Mouse (Mus musculus) heart, adult 2 months (tissue): ENCODE results near the gene Mypn. TPM values are rescaled to one million over a fixed set of nuclear protein-coding genes. Genes with fewer than 3 reads are reported as not detected.
A peak's percentile ranks its signal among the peaks of the same experiment; 100 is the strongest.

Source experiments
- DNase-seq, 2 experiments: peaks; one replicate each; pipeline ENCODE4 v3.0.0; 2021
- H3K27ac ChIP-seq: fragments of 200-600 bp; 2 replicates; pipeline ENCODE4 v1.8.1; 2022
- H3K27me3 ChIP-seq: fragments of 200-500 bp; 2 replicates; pipeline ENCODE4 v1.6.1; 2012; ENCODE audit warnings: mild to moderate bottlenecking, low read length, inconsistent platforms, mixed read lengths; ENCODE audit not compliant: control insufficient read depth, insufficient read depth
- H3K36me3 ChIP-seq: fragments of 200-500 bp; 2 replicates; pipeline ENCODE4 v1.6.1; 2012; ENCODE audit warnings: low read length, inconsistent platforms; ENCODE audit not compliant: control insufficient read depth, insufficient read depth
- H3K4me1 ChIP-seq: fragments of 200-500 bp; 2 replicates; pipeline ENCODE4 v1.6.1; 2011; ENCODE audit warnings: low read length; ENCODE audit not compliant: control insufficient read depth, insufficient read depth
- H3K4me3 ChIP-seq: fragments of 200-600 bp; 2 replicates; pipeline ENCODE4 v1.8.1; 2022
- H3K79me2 ChIP-seq: fragments of 200-500 bp; replicated peaks from 2 replicates; pipeline ENCODE4 v1.6.1; 2012; ENCODE audit warnings: mild to moderate bottlenecking, inconsistent platforms, low read length, moderate library complexity, mixed read lengths; ENCODE audit not compliant: control insufficient read depth, insufficient read depth
- H3K9ac ChIP-seq: fragments of 200-500 bp; 2 replicates; pipeline ENCODE4 v1.6.1; 2012; ENCODE audit warnings: low read depth, mild to moderate bottlenecking, control low read depth, inconsistent platforms, low read length, mixed read lengths
- CTCF ChIP-seq: fragments of 200-600 bp; IDR thresholded peaks from 2 replicates; pipeline ENCODE4 v1.8.1; 2022; ENCODE audit warnings: antibody characterized with exemption, mild to moderate bottlenecking, moderate library complexity
- EP300 ChIP-seq: fragments of 200-500 bp; IDR thresholded peaks from 2 replicates; pipeline ENCODE4 v1.6.1; 2011; ENCODE audit warnings: low read depth, low read length, control low read depth; ENCODE audit not compliant: insufficient read depth
- POLR2A ChIP-seq: fragments of 200-500 bp; IDR thresholded peaks from 2 replicates; pipeline ENCODE4 v1.6.1; 2011; ENCODE audit warnings: mild to moderate bottlenecking, low read depth, low read length, control low read depth; ENCODE audit not compliant: insufficient read depth
- WGBS: fragments of 180-500 bp; shearing (Covaris S2); methylation state at CpG from one replicate; pipeline ENCODE4 v1.1.7; 2018; 5-methylcytosine and 5-hydroxymethylcytosine counted together
- intact Hi-C: fragments of 180-260 bp; cut with DNase I; formaldehyde crosslinking; loops from one replicate; pipeline ENCODE4 v1.15.1; 2025
- polyA plus RNA-seq: library from polyadenylated mRNA; depleted of rRNA; stranded (reverse); fragments of >200 nt; gene quantifications from 2 replicates; pipeline ENCODE4 v1.2.3, GENCODE M21; 2012
- total RNA-seq, 2 experiments: library from RNA; stranded (reverse); gene quantifications; 2 replicates each; pipeline ENCODE4 v1.2.3; 2021

The Mypn gene
- total and polyA plus RNA-seq, 3 experiments = 32.1 to 110 (median 96.6) TPM

DNA sequence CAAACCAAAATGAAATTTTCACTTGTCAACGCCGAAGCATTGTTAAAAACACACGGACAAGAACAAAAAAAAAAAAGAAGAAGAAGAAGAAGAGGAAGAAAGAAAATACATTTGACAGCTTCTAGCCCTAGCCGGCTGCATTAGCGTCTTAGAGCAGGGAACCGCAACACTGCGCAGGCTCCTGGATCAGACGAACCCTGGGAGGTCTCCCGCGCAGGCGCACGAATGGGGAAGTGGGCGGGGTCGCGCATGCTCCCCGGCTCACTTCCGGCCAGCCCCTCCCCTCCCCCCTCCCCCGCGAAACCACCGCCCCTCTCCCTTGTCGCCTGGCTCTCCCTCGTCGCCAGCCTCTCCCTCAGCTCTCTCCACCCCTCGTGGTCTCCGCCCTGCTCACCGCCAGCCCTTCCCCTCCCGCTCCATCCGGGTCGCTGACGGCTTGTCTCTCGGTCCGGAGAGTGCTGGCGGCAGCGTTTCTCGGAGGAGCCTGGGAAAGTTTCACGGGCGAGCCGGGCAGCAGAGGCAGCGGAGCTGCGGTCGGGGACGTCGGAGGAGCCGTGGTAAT lies 39.8 kb upstream of the Mypn start, which contains the start of gene Herc4:
Gene Herc4, plus strand, starts transcription at position 318 of the 562 bp plus-strand sequence.
- H3K9ac ChIP-seq = peak within 1 kb of the TSS; percentile 93
- intact Hi-C loops = loop anchor here (2.0 to 5.0 kb wide), 3 partner anchors 95 to 221 kb away; partner anchors contain the start of genes Dnajc12, Hnrnph3, Pbld2 and Sirt1
- WGBS = under 1% methylated on average over 42 of the region's 44 CpGs

DNA sequence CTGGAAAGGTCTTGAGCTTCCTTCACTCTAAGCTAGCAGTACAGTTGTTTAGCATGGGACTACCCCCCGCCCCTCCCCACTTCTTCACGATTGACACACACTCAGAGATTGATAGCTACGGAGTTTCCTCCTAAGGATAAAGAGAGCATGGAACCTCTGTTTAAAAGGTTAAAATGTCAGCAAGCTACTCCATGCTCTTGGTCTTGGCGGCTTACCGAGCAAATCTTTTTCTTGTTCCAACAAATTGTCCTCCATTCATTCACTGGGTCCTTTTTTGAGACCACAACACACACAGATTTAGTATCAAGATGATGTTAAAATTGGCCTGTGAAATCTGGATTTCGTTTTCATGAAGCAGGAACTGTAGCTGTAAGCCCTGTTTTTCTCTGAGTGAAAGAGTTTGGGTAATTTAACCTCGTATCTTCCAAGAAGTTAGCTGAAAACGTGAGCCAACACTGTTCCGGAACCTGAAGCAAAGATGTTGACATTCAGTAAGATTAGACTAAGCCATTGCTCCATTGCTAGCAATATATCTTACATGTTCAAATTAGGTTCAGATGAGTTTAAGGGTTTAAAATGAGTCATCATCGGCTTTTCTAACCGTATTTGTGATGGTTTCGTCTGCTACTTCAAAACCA lies 39.2 kb upstream of the Mypn start:
- Histone ChIP-seq H3K4me3 (peak overlapping the region; percentile 59), H3K9ac (no peak overlapping the region), H3K79me2 (peaks cover 4% of the 10 kb centered on the region; the same call in 1 of the 2 replicates), H3K4me1 (no peaks in the 10 kb centered on the region; the same call in none of the 2 replicates), H3K27me3 (no peaks in the 10 kb centered on the region), H3K36me3 (peaks cover 20% of the 10 kb centered on the region), H3K27ac (peak overlapping the region; percentile 83)
- 15% methylated on average over 12 of the region's 12 CpGs for WGBS
- intact Hi-C loops = loop anchor here (5.0 kb wide), 2 partner anchors 139 to 221 kb away; partner anchors contain the start of genes Dnajc12, Hnrnph3, Pbld2 and Sirt1
- TF ChIP-seq POLR2A (no peak), EP300 (no peak), CTCF (no peak)
- no peak for DNase-seq

More for the DNA sequence above, 39.8 kb upstream of the Mypn start, which contains the start of gene Herc4:
- TF ChIP-seq CTCF = no peak
- peak; percentile 95 for TF ChIP-seq POLR2A
- TF ChIP-seq EP300 = peak; percentile 53; the same call in 1 of the 2 replicates
- Histone ChIP-seq H3K27ac (peak within 1 kb of the TSS; percentile 92), H3K4me3 (peak within 1 kb of the TSS; percentile 94), H3K79me2 (peaks cover 4% of the 10 kb centered on the region; the same call in 1 of the 2 replicates), H3K4me1 (no peaks in the 10 kb centered on the region; the same call in none of the 2 replicates), H3K36me3 (peaks cover 20% of the 10 kb centered on the region), H3K27me3 (no peaks in the 10 kb centered on the region)
- peak; percentile 96 for DNase-seq

DNA sequence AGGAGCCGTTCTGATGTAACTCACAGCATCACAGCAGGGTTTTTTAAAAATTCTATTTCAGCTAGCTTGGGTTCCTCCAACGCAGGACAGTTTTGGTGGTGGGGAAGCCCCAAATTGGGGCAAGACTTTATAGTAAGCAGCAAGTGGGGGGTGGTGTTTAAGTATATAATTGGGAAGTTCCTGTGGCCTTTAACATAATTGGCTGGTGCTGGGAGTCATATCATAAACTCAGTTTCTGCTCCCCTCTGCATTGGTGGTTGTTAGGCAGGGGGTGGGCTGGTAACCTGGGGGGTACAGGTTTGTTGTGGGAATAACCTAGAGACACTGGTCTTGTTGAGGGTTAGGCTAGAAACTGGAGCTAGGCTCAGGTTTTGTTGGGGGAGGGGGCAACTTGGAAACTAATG lies 37.1 kb upstream of the Mypn start:
- H3K27ac ChIP-seq = no peak overlapping the region
- TF ChIP-seq CTCF = no peak
- TF ChIP-seq EP300 = no peak
- TF ChIP-seq POLR2A = no peak
- H3K36me3 ChIP-seq = peaks cover 9% of the 10 kb centered on the region
- WGBS = 67% methylated on average over 2 of the region's 2 CpGs
- 0 out of 2 replicates have a peak, but pooled peaks cover 2% of the 10 kb centered on the region for H3K79me2 ChIP-seq
- no peak overlapping the region for H3K9ac ChIP-seq
- intact Hi-C loops = loop anchor here (5.0 kb wide), 2 partner anchors 141 to 219 kb away; partner anchors contain the start of genes Dnajc12, Hnrnph3, Pbld2 and Sirt1
- H3K4me1 ChIP-seq = no peaks in the 10 kb centered on the region; the same call in none of the 2 replicates
- no peaks in the 10 kb centered on the region for H3K27me3 ChIP-seq
- H3K4me3 ChIP-seq = no peak overlapping the region
- DNase-seq = no peak

DNA sequence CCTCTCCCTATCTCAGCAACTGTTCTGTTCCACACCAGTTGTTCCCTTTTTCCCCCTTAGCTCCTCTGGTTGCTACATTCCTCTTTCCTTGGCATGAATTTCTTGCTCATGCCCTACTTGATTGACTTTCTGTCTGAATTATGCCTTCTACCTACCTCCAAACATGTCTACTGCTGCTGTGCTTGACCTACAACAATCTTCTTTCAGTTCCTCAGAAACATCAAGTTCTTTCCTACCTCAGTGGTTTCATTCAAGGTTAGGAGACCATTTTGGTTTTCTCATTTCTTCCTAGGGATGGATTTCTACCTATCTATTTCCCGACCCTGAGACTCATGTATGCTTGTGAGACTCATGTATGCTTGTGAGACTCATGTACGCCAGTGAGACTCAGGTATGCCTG lies 36.1 kb upstream of the Mypn start:
- Histone ChIP-seq H3K36me3 (peaks cover 1% of the 10 kb centered on the region; the same call in 1 of the 2 replicates), H3K27me3 (no peaks in the 10 kb centered on the region), H3K79me2 (no peaks in the 10 kb centered on the region), H3K9ac (no peak overlapping the region), H3K27ac (no peak overlapping the region), H3K4me3 (no peak overlapping the region), H3K4me1 (no peaks in the 10 kb centered on the region; the same call in none of the 2 replicates)
- intact Hi-C loops = loop anchor here (5.0 kb wide), 2 partner anchors 142 to 218 kb away; partner anchors contain the start of genes Dnajc12, Hnrnph3, Pbld2 and Sirt1
- no peak for TF ChIP-seq CTCF
- no peak for TF ChIP-seq EP300
- TF ChIP-seq POLR2A = no peak
- 74% methylated on average over 2 of the region's 2 CpGs for WGBS
- no peak for DNase-seq

DNA sequence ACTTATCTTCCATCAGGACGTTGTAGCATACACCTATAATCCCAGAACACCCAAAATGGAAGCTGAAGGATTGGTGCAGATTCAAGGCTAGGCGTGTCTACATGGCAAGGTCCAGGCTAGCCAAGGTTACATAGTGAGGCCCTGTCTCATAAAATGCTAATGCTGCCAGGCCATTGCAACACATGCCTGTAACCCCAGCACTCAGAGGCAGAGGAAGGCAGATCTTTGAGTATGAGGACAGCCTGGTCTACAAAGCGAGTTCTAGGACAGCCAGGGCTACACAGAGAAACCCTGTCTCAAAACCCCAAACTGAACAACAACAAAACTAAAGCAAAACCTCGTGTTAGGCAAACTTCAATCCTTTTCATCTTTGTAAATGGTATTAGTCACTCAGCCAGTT lies 34.3 kb upstream of the Mypn start:
- H3K79me2 ChIP-seq = no peaks in the 10 kb centered on the region
- H3K4me3 ChIP-seq = no peak overlapping the region
- 68% methylated on average over 4 of the region's 4 CpGs for WGBS
- no peak overlapping the region for H3K9ac ChIP-seq
- no peaks in the 10 kb centered on the region for H3K27me3 ChIP-seq
- no peak overlapping the region for H3K27ac ChIP-seq
- TF ChIP-seq CTCF (no peak), POLR2A (no peak), EP300 (no peak)
- intact Hi-C loops = no loop called here
- H3K36me3 ChIP-seq = no peaks in the 10 kb centered on the region
- no peak for DNase-seq
- no peaks in the 10 kb centered on the region; the same call in 1 of the 2 replicates for H3K4me1 ChIP-seq
